Mouse (Mus musculus) cortical plate, adult 2 months (tissue): Measurements from ENCODE around the gene D630045J12Rik.

Experiments
- CTCF ChIP-seq: fragments of 200-500 bp; IDR thresholded peaks from 2 replicates; pipeline ENCODE4 v1.5.1; 2011; ENCODE audit warnings: mild to moderate bottlenecking, control low read depth, low read length; ENCODE audit not compliant: insufficient read depth; ENCODE audit errors: extremely low read depth
- POLR2A ChIP-seq: fragments of 200-500 bp; IDR thresholded peaks from 2 replicates; pipeline ENCODE4 v1.6.1; 2011; ENCODE audit warnings: mild to moderate bottlenecking, low read length, control low read depth; ENCODE audit not compliant: insufficient read depth; ENCODE audit errors: extremely low read depth

DNA sequence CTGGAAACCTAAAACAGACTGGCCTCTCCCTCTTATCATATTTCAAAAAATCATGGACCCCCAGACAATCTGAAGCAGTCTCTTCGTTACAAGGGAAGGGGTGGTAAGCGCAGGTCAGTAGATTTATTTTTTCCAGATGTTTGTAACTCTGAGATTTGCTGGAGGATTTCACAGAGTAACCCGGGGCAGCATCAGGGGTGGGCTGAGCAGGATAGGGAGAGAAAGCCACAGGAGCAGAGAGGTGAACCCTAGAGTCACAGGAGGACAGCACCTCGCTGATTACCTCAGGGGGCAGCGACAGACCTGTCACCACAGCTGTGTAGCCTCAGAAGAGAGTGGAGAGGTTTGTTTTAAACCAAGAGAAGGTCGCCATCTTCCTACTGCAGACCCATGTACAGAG is 88.4 kb downstream of the D630045J12Rik start:
- TF ChIP-seq POLR2A (no peak), CTCF (no peak)
